Mouse (Mus musculus): ENCODE measurements at regions not wholly inside any gene's neighbourhood (a gene's known extent, or its start where the extent isn't known, plus 50 kb on each side); places are given as distances from the start of the nearest gene placed in this dataset.

DNA sequence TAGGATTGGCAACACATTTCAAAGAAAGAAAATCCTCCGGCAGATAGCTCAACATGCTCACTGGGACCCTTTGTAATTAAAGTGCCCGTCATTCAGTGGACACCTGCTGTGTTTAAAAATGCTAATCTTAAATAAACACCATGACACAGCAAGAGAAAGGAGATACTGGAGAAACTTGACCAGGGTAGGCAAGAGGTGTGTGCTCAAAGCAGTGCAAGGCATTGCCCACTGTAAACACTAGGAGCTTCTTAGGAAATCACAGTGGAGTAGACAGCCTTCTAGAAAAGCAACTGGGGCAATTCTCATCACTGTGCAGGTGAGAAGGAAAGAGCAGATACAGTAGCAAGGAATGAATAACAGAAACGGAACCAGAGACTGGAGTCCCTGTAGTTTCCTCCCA lies 369.2 kb downstream of the Atp23 start:
- H3K9me3 ChIP-seq (ENCODE audit: control insufficient read depth, low read length), result peaks cover 9% of the 10 kb centered on the region; the same call in 1 of the 2 replicates
- no peaks in the 10 kb centered on the region for H3K36me3 ChIP-seq (ENCODE audit: control insufficient read depth)
- H3K4me3 ChIP-seq (replicated peaks), result no peak overlapping the region
- no peak for TF ChIP-seq TAL1 (IDR thresholded peaks at IDR 0.05; ENCODE audit: low read length)
- no peak for TF ChIP-seq GATA1 (IDR thresholded peaks at IDR 0.05; ENCODE audit: low read length)
- H3K4me1 ChIP-seq (ENCODE audit: control insufficient read depth), result no peaks in the 10 kb centered on the region
- H3K27me3 ChIP-seq (ENCODE audit: control insufficient read depth), result no peaks in the 10 kb centered on the region

DNA sequence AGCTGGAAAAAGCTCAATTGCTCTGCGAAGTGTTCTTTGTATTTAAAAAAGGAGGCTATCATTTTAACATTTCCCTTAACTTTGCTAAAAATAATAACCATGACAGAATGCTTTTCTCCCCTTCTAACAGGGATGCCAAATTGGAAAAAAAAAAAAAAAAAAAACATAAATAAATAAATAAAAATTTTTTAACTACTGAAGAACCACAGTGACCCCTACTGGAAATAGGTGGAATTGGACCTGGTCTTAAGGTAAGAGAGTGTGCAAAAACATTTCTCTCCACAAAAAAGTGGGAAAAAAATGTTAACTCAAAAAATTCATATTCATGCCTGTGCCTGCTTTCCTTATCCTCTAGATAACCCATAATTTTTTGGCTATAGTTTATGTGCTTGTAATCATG lies 369.8 kb downstream of the Atp23 start:
- Histone ChIP-seq H3K36me3 (ENCODE audit: control insufficient read depth) (no peaks in the 10 kb centered on the region), H3K4me3 (replicated peaks) (no peak overlapping the region), H3K4me1 (ENCODE audit: control insufficient read depth) (no peaks in the 10 kb centered on the region), H3K27me3 (ENCODE audit: control insufficient read depth) (no peaks in the 10 kb centered on the region), H3K9me3 (ENCODE audit: control insufficient read depth, low read length) (peaks cover 6% of the 10 kb centered on the region; the same call in 1 of the 2 replicates)
- no peak for TF ChIP-seq TAL1 (IDR thresholded peaks at IDR 0.05; ENCODE audit: low read length)
- TF ChIP-seq GATA1 (IDR thresholded peaks at IDR 0.05; ENCODE audit: low read length), result no peak

DNA sequence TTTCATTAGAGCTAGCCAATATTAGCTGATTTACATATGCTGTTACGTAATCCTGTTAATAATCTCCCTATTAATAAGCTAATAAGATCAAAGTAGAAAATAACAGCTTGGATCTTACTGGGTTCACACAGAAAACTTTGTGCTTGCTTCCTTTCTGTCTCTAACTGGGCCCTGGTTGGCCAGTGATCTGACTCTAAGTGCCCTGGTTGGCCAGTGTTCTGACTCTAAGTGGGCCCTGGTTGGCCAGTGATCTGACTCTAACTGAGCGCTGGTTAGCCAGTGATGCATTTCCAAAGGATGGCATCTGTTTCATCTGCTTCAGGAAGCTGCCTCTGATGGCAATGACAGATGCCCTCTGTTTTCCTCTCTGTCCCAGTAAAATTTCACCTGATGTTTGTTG lies 372.4 kb downstream of the Atp23 start:
- Histone ChIP-seq H3K9me3 (ENCODE audit: control insufficient read depth, low read length) (peaks cover 3% of the 10 kb centered on the region; the same call in 1 of the 2 replicates), H3K4me1 (ENCODE audit: control insufficient read depth) (no peaks in the 10 kb centered on the region), H3K4me3 (replicated peaks) (no peak overlapping the region), H3K27me3 (ENCODE audit: control insufficient read depth) (no peaks in the 10 kb centered on the region), H3K36me3 (ENCODE audit: control insufficient read depth) (no peaks in the 10 kb centered on the region)
- TF ChIP-seq TAL1 (IDR thresholded peaks at IDR 0.05; ENCODE audit: low read length), result no peak
- no peak for TF ChIP-seq GATA1 (IDR thresholded peaks at IDR 0.05; ENCODE audit: low read length)

DNA sequence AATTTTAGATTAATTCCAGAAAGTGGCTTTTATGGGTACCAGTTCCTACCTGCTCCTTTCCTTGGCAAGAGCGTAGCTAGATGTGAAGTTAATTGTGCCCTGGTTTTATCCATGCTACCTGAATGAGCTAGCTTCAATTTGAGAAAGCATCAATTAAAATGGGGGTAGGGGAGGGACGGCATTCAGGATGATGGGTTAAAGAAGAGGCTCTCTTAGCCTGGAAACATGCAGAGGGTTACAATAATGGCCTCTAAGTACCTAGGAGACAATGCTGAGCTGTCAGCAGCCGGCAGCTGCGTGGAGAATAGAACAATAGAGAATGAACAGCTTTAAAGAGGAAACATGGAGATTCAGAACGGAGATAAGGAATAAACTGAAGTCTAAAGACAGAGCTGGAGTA lies 375.0 kb downstream of the Atp23 start:
- Histone ChIP-seq H3K36me3 (ENCODE audit: control insufficient read depth) (no peaks in the 10 kb centered on the region), H3K4me1 (ENCODE audit: control insufficient read depth) (no peaks in the 10 kb centered on the region), H3K4me3 (replicated peaks) (no peak overlapping the region), H3K27me3 (ENCODE audit: control insufficient read depth) (no peaks in the 10 kb centered on the region), H3K9me3 (ENCODE audit: control insufficient read depth, low read length) (peaks cover 5% of the 10 kb centered on the region; the same call in 1 of the 2 replicates)
- TF ChIP-seq TAL1 (IDR thresholded peaks at IDR 0.05; ENCODE audit: low read length), result no peak
- TF ChIP-seq GATA1 (IDR thresholded peaks at IDR 0.05; ENCODE audit: low read length), result no peak

DNA sequence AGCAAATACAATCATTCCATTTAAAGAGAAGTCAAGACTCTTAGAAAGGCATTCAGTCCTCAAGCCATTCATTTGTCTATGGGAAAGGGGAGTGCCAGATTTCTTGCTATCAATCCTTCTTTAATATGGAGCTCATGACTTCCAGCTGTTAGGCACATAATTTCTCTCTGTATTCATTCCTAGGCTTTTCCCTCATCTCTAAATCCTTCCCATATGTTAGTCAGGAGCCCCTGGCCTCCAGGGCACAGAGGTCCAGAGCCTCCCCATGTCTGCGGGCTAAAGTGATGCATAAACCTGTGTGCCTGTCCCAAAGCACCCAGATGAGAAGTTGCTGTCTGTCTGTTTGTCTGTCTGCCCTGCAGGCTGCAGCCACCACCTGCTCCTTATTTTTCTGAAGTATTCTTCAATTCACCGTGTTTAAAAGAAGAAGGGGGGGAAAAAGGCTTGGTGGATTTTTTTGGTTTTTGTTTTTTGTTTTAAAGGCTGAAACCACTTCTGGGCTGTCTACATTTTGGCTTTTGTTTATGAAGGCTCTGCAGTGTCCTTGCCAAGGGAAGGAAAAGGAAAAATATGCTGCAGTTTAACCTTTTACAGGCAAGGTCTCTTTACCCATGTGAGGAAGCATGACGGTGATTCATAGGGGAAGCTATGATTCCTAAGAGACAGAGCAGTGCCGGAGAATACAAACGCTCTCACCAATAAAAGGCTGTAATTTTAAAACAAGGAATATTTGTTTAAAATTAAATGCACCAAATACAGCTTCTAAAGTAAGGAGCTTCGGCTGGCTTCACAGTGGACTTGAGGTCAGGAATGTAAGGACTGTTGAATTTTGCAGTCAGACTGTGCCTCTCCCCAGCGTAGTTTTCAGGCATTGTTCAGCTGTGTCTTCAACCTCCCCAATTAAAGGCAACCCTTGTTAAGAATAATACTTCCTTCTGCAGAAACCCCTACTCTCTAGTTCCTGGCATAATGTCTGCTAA lies 379.0 kb downstream of the Atp23 start:
- Histone ChIP-seq H3K27me3 (ENCODE audit: control insufficient read depth) (no peaks in the 10 kb centered on the region), H3K4me3 (replicated peaks) (no peak overlapping the region), H3K36me3 (ENCODE audit: control insufficient read depth) (no peaks in the 10 kb centered on the region), H3K9me3 (ENCODE audit: control insufficient read depth, low read length) (peaks cover 8% of the 10 kb centered on the region), H3K4me1 (ENCODE audit: control insufficient read depth) (no peaks in the 10 kb centered on the region)
- TF ChIP-seq GATA1 (IDR thresholded peaks at IDR 0.05; ENCODE audit: low read length) (no peak), TAL1 (IDR thresholded peaks at IDR 0.05; ENCODE audit: low read length) (no peak)

DNA sequence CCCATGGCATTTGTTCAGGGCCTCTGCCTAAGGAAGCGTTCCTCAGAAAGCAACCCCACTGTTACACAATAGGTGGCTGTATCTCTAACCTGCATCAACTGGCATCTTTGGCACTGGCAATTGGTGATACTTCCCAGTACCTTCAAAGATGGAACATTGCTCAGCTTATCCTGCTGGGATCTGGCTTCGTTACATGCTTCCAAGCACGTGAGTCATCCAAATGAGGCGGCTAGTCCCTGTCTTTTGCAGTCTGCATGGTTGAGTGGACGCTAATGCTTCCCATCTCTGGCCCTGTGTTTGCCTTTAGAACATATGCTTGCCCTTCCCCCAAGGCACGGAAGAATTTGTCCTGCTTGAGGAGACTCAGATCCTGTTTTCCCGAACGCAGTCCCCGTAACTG lies 380.2 kb downstream of the Atp23 start:
- Histone ChIP-seq H3K9me3 (ENCODE audit: control insufficient read depth, low read length) (peaks cover 13% of the 10 kb centered on the region), H3K4me3 (replicated peaks) (no peak overlapping the region), H3K4me1 (ENCODE audit: control insufficient read depth) (no peaks in the 10 kb centered on the region), H3K27me3 (ENCODE audit: control insufficient read depth) (no peaks in the 10 kb centered on the region), H3K36me3 (ENCODE audit: control insufficient read depth) (no peaks in the 10 kb centered on the region)
- TF ChIP-seq GATA1 (IDR thresholded peaks at IDR 0.05; ENCODE audit: low read length), result no peak
- TF ChIP-seq TAL1 (IDR thresholded peaks at IDR 0.05; ENCODE audit: low read length), result no peak

DNA sequence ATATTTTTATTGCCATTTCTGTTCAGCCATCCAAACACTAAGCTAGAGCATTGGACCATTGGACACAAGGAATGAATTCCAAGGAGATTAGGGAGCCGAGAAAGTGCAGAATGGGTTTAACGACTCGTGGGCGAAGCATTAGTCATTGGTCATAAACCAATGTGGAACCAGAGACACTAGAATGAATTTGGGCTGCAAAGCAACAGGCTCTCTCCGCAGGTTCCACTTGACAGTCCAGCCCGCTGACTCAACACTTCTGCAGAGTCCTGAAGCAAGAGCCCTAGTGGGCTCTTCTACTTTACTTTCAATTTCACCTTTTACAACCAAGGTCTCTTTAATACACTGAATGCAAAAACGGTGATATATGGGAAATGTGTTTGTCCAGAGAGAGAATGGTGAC lies 388.0 kb downstream of the Atp23 start:
- Histone ChIP-seq H3K4me1 (ENCODE audit: control insufficient read depth) (no peaks in the 10 kb centered on the region), H3K9me3 (ENCODE audit: control insufficient read depth, low read length) (peaks cover 27% of the 10 kb centered on the region), H3K4me3 (replicated peaks) (no peak overlapping the region), H3K36me3 (ENCODE audit: control insufficient read depth) (no peaks in the 10 kb centered on the region), H3K27me3 (ENCODE audit: control insufficient read depth) (no peaks in the 10 kb centered on the region)
- TF ChIP-seq TAL1 (IDR thresholded peaks at IDR 0.05; ENCODE audit: low read length) (no peak), GATA1 (IDR thresholded peaks at IDR 0.05; ENCODE audit: low read length) (no peak)

DNA sequence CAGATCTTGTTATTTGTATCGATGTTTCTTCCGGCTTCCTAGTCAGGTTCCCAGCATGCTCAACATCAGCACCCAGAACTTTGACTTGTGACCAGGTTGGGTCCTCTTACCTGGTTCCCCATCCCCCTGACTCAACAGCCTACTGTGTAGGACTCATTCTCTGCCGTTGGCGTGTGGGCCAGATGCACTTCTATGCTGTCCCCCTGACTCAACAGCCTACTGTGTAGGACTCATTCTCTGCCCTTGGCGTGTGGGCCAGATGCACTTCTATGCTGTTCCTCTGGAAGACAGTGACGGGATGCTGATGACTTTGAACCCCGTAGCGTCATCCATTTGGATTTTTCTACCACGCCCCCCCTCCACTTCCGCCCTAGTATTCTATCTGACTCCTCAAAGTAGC lies 389.6 kb downstream of the Atp23 start:
- H3K4me3 ChIP-seq (replicated peaks), result no peak overlapping the region
- H3K27me3 ChIP-seq (ENCODE audit: control insufficient read depth), result no peaks in the 10 kb centered on the region
- TF ChIP-seq TAL1 (IDR thresholded peaks at IDR 0.05; ENCODE audit: low read length), result no peak
- TF ChIP-seq GATA1 (IDR thresholded peaks at IDR 0.05; ENCODE audit: low read length), result no peak
- H3K36me3 ChIP-seq (ENCODE audit: control insufficient read depth), result no peaks in the 10 kb centered on the region
- H3K9me3 ChIP-seq (ENCODE audit: control insufficient read depth, low read length), result peaks cover 29% of the 10 kb centered on the region
- no peaks in the 10 kb centered on the region for H3K4me1 ChIP-seq (ENCODE audit: control insufficient read depth)

DNA sequence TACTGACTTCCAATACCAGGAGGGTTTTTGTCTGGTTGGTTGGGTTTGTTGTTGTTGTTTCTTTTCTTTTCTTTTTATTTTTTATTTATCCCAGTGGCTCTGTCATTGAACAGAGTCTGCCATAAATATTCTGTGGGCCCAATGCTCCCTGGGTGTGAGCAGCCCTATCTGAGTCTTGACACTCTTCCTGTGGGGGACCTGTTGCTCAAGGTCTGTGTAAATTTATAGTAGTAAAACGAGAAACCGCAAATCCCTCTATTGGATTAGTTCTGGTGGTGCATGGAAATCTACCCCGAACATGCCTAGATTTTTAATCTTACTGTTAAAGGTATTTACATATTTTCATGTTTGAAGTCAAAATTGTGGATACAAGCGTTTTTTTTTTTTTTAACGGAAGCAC lies 395.2 kb downstream of the Atp23 start:
- Histone ChIP-seq H3K36me3 (ENCODE audit: control insufficient read depth) (no peaks in the 10 kb centered on the region), H3K4me3 (replicated peaks) (no peak overlapping the region)

More for the DNA sequence above, 395.2 kb downstream of the Atp23 start:
- Histone ChIP-seq H3K4me1 (ENCODE audit: control insufficient read depth) (no peaks in the 10 kb centered on the region), H3K9me3 (ENCODE audit: control insufficient read depth, low read length) (peaks cover 15% of the 10 kb centered on the region; the same call in 1 of the 2 replicates), H3K27me3 (ENCODE audit: control insufficient read depth) (no peaks in the 10 kb centered on the region)
- no peak for TF ChIP-seq TAL1 (IDR thresholded peaks at IDR 0.05; ENCODE audit: low read length)
- TF ChIP-seq GATA1 (IDR thresholded peaks at IDR 0.05; ENCODE audit: low read length), result no peak

Measured in erythroblast, embryonic 14.5 days (primary cell).